Mouse (Mus musculus): ENCODE data around the gene Dbr1. TPM values are rescaled to one million over a fixed set of nuclear protein-coding genes. Genes with fewer than 3 reads are reported as not detected.
A peak's percentile ranks its signal among the peaks of the same experiment; 100 is the strongest.

Dbr1 gene
- polyA plus RNA-seq, 1 experiment: 5.9 TPM

DNA sequence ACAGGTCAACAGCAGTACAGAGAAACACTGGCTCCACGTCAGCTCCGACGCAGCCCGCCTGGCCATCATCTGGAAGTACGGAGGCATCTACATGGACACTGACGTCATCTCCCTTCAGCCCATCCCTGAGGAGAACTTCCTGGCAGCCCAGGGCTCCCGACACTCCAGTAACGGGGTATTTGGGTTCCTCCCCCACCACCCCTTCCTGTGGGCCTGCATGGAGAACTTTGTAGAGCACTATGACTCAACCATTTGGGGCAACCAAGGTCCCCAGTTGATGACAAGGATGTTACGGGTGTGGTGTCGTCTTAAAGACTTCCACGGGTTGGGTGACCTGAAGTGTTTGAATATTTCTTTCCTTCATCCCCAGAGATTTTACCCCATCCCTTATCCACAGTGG is 44.6 kb downstream of the Dbr1 start:
- DNase-seq (ENCODE audit: low read depth): no peak

- DNase-seq (ENCODE audit: low read depth): no peak
Measured at GRCm38 (mm10) chr9:99622034-99622433, 46.4 kb downstream of the Dbr1 start.

DNA sequence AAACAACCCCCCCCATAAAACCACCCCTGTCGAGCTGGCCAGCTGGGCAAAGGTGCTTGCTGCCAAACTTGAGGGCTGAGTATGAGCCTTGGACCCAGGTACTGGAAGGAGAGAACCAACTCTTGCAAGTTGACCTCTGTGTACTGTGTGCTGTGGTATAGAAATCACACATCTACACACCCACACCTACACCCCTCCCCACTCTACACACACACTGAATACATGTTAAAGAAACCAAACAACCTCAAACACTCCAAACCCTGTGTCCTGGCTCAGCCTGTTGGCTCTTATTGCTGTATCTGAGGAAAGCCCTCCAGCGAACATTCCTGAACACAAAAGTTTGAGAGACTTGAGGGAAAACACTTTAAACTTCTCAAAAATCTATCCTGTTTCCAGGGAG is 47.4 kb downstream of the Dbr1 start:
- no peak for DNase-seq (ENCODE audit: low read depth)

DNA sequence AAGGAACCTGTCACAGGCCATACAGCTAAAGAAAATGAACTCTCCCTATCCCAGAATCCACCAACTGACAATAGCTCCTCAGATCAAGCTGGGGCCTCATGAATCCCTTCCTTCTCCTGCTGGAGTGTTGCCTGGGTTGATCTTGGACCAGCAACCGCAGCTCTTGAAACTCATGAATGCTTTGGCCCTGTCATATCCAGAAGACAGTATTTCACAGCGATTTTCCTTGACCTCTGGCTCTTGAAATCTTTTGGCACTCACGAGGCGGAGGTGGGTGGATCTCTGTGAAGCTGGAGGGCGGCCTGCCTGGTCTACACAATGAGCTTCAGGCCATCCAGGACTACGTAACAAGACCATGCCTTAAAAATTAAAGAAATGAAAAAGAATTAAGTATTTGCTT is 48.5 kb downstream of the Dbr1 start:
- no peak for DNase-seq (ENCODE audit: low read depth)

GRCm38 (mm10) chr9:99628581-99628980 is 53.0 kb downstream of the Dbr1 start:
- no peak for DNase-seq (ENCODE audit: low read depth)

DNA sequence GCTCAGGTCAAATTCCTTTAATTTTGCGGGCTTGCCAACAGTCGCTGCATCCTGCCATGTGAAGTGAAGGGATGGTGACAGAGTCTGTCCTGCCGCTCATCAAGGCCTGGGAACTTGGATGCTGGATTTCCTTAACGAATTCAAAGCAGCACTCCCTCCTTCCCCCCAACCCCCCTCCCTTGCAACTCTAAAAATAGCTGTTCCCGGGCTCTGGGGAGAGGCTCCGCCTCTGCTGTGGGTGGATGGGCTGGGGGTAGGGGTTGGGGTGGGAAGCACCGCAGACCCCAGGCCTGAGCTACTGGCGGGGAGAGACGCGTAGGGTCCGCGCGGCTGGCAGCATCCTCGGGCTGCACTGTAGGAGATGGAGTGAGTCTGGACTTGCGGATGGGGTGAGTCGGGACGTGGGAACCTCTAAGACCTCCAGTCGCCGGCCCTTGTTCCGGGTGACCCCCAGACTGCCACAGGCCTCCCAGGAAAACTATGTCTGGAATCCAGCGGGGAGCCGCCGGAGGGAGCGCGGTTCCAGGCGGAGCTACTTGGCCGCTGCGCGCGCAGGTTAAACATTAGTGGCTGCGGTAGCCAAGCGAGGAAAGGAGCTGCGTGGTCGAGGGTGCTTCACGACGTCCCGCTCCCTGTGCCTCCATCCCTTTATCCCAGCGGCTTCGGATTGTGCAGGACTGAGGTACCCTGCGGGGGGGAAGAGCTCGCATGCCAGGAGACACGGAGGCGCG is 53.8 kb downstream of the Dbr1 start, which contains the start of gene Dzip1l:
TSS of gene Dzip1l (plus strand) at position 216 of the 731 bp plus-strand sequence.
- no peak for DNase-seq (ENCODE audit: low read depth)

DNA sequence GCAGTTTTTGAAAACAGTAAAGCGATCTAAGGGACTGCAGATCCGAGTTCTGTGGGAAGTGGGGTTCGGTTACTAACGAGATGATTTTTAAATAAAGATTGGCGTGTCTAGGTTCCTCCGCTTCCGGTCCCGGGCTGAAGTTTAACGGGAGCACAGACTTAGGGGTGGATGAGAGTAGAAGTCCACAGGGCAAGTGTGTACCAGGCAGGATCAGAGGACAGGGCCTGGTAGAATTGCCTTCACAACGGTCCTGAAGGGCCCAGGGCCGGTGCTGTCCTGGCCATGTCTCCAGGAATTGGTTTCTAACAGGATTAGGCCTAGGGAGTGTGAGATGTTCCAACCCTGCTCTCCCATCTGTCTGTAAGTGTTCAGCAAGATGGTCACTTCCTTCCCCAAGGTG is 54.5 kb downstream of the Dbr1 start:
- no peak for DNase-seq (ENCODE audit: low read depth)

- DNase-seq (ENCODE audit: low read depth): no peak
Measured at GRCm38 (mm10) chr9:99630528-99631125, 55.0 kb downstream of the Dbr1 start.

DNA sequence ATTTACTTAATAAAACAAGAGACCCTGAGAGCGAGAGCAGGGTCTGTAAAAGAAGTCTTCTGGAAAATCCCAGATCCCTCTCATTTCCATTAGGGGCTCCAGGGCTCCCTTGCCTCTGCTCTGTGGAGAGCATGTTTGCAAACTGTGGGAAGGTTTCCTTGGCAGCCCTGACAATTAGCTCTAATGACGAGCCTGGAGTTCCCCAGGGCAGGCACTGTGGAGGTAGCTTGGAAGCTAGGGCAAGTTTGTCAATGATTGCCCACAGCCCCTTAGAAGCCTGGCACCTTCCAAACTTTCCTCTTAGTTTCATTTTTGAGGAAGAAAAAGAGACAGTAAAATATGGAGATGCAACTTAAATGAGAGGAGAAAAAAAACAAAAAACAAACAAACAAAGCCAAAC is 56.2 kb downstream of the Dbr1 start:
- no peak for DNase-seq (ENCODE audit: low read depth)

- peak; percentile 87 for DNase-seq (ENCODE audit: low read depth)
Measured at GRCm38 (mm10) chr9:99632264-99632663, 56.7 kb downstream of the Dbr1 start.

Other genes with a start within 250 kb of the Dbr1 start
- 12.7 and 17.7 TPM in 2 replicates for gene Esyt3, start 217.2 kb upstream of the Dbr1 start, polyA plus RNA-seq (2012; rRNA removed)
- gene Mras, start 138.4 kb upstream of the Dbr1 start, polyA plus RNA-seq (2012; rRNA removed): 20.7 and 30.7 TPM in 2 replicates
- gene Nme9, start 124.3 kb upstream of the Dbr1 start, polyA plus RNA-seq (2012; rRNA removed): 1.6 and 3.1 TPM in 2 replicates
- gene Armc8, start 6.9 kb upstream of the Dbr1 start, polyA plus RNA-seq (2012; rRNA removed): 12.5 and 13.5 TPM in 2 replicates
- not detected in 2 replicates for gene A4gnt, start 36.7 kb downstream of the Dbr1 start, polyA plus RNA-seq (2012; rRNA removed)
- 2.0 and 2.9 TPM in 2 replicates for gene Dzip1l, start 53.7 kb downstream of the Dbr1 start, polyA plus RNA-seq (2012; rRNA removed)
- gene Cldn18, start 141.5 kb downstream of the Dbr1 start, polyA plus RNA-seq (2012; rRNA removed): not detected in 2 replicates

All from gonadal fat pad, adult 2 months (tissue).